Mouse (Mus musculus) CH12.LX (cell line): Measurements from ENCODE around the gene Dcakd. TPM values are rescaled to one million over a fixed set of nuclear protein-coding genes. Genes with fewer than 3 reads are reported as not detected.

ENCODE experiments used
- DNase-seq: peaks from one replicate; pipeline ENCODE4 v3.0.0-alpha.2; 2013; ENCODE audit errors: extremely low read depth
- H3K27ac ChIP-seq: 2 replicates; pipeline ENCODE4 v1.5.1; 2012; ENCODE audit warnings: low read depth, mild to moderate bottlenecking, control low read depth, moderate library complexity; ENCODE audit not compliant: insufficient read depth
- H3K27me3 ChIP-seq: replicated peaks from 2 replicates; pipeline ENCODE3; 2012; ENCODE audit warnings: inconsistent platforms
- H3K36me3 ChIP-seq, 2 experiments: replicated peaks in 1 of 2; 2 replicates each; pipeline versions ENCODE3 to v1.6.1; 2012; ENCODE audit warnings: inconsistent platforms in 1 of 2, low read length in 1 of 2, mild to moderate bottlenecking in 1 of 2, mixed read lengths in 1 of 2, moderate library complexity in 1 of 2; ENCODE audit not compliant: control insufficient read depth in 1 of 2, insufficient read depth in 1 of 2
- H3K4me1 ChIP-seq, 2 experiments: 2 replicates each; pipeline ENCODE4 v1.6.1; 2012; ENCODE audit warnings: inconsistent platforms in 1 of 2, moderate library complexity in 1 of 2; ENCODE audit not compliant: insufficient read depth in 2 of 2, control insufficient read depth in 1 of 2
- H3K4me2 ChIP-seq: 2 replicates; pipeline ENCODE4 v1.6.1; 2012; ENCODE audit warnings: low read depth, mild to moderate bottlenecking, control low read depth; ENCODE audit not compliant: poor library complexity, insufficient read depth, severe bottlenecking
- H3K4me3 ChIP-seq, 3 experiments: fragments of 150-350 bp in 1 of 3; sonication (generic) in 1 of 3; replicated peaks in 1 of 3; 2 replicates each; pipeline versions ENCODE3 to v1.5.1; 2011 to 2012; ENCODE audit warnings: low read depth in 2 of 3, low read length in 2 of 3, mild to moderate bottlenecking in 2 of 3, moderate library complexity in 2 of 3, control low read depth in 1 of 3, improper control_type of control experiment in 1 of 3, inconsistent platforms in 1 of 3, mixed read lengths in 1 of 3; ENCODE audit not compliant: poor library complexity in 1 of 3
- H3K79me2 ChIP-seq: replicated peaks from 2 replicates; pipeline ENCODE4 v1.6.1; 2012; ENCODE audit warnings: mild to moderate bottlenecking, moderate library complexity; ENCODE audit not compliant: control insufficient read depth, poor library complexity, insufficient read depth, severe bottlenecking; ENCODE audit errors: extremely low read depth
- H3K9ac ChIP-seq: 2 replicates; pipeline ENCODE4 v1.6.1; 2012; ENCODE audit warnings: low read depth, mild to moderate bottlenecking, control low read depth, moderate library complexity; ENCODE audit not compliant: insufficient read depth
- H3K9me3 ChIP-seq: replicated peaks from 2 replicates; pipeline ENCODE3; 2012; ENCODE audit warnings: low read length, inconsistent platforms, mixed read lengths
- BHLHE40 ChIP-seq: IDR thresholded peaks from 2 replicates; pipeline ENCODE4 v1.6.1; 2011; ENCODE audit warnings: mild to moderate bottlenecking, low read depth, low read length, improper control_type of control experiment
- CHD1 ChIP-seq: IDR thresholded peaks from 2 replicates; pipeline ENCODE4 v1.6.1; 2012; ENCODE audit warnings: low read depth, low read length, improper control_type of control experiment, inconsistent platforms
- CHD2 ChIP-seq: IDR thresholded peaks from 2 replicates; pipeline ENCODE4 v1.6.1; 2011; ENCODE audit warnings: low read length, improper control_type of control experiment
- CTCF ChIP-seq, 2 experiments: IDR thresholded peaks in 1 of 2; conservative IDR thresholded peaks in 1 of 2; 2 replicates each; pipeline ENCODE4 v1.5.1; 2011 to 2012; ENCODE audit warnings: low read depth in 2 of 2, low read length in 2 of 2, improper control_type of control experiment in 1 of 2, inconsistent platforms in 1 of 2, mild to moderate bottlenecking in 1 of 2, moderate library complexity in 1 of 2
- ELF1 ChIP-seq: IDR thresholded peaks from 2 replicates; pipeline ENCODE4 v1.6.1; 2014; ENCODE audit warnings: low read depth, mild to moderate bottlenecking, inconsistent platforms, low read length, improper control_type of control experiment
- ETS1 ChIP-seq: conservative IDR thresholded peaks from 2 replicates; pipeline ENCODE4 v1.6.1; 2012; ENCODE audit warnings: low read depth, mild to moderate bottlenecking, inconsistent platforms, low read length, improper control_type of control experiment, moderate library complexity
- GABPA ChIP-seq: IDR thresholded peaks from 2 replicates; pipeline ENCODE4 v1.6.1; 2012; ENCODE audit warnings: low read depth, low read length, improper control_type of control experiment, inconsistent platforms; ENCODE audit not compliant: insufficient replicate concordance
- IRF4 ChIP-seq: IDR thresholded peaks from 2 replicates; pipeline ENCODE4 v1.6.1; 2014; ENCODE audit warnings: low read depth, mild to moderate bottlenecking, inconsistent platforms, low read length, improper control_type of control experiment
- JUND ChIP-seq: conservative IDR thresholded peaks from 2 replicates; pipeline ENCODE4 v1.6.1; 2011; ENCODE audit warnings: low read depth, low read length, improper control_type of control experiment
- KAT2A ChIP-seq: IDR thresholded peaks from 2 replicates; pipeline ENCODE4 v1.6.1; 2012; ENCODE audit warnings: low read length, improper control_type of control experiment, inconsistent platforms; ENCODE audit not compliant: insufficient replicate concordance
- MAFK ChIP-seq: IDR thresholded peaks from 2 replicates; pipeline ENCODE4 v1.6.1; 2011; ENCODE audit warnings: low read length, improper control_type of control experiment; ENCODE audit not compliant: insufficient replicate concordance
- MAZ ChIP-seq: IDR thresholded peaks from 2 replicates; pipeline ENCODE4 v1.6.1; 2012; ENCODE audit warnings: low read depth, mild to moderate bottlenecking, inconsistent platforms, low read length, improper control_type of control experiment, moderate library complexity
- MEF2A ChIP-seq: IDR thresholded peaks from 2 replicates; pipeline ENCODE4 v1.6.1; 2014; ENCODE audit warnings: low read depth, mild to moderate bottlenecking, inconsistent platforms, low read length, improper control_type of control experiment, borderline replicate concordance
- MYC ChIP-seq: IDR thresholded peaks from 2 replicates; pipeline ENCODE4 v1.6.1; 2011; ENCODE audit warnings: low read depth, mild to moderate bottlenecking, improper control_type of control experiment, low read length
- NELFE ChIP-seq: IDR thresholded peaks from 2 replicates; pipeline ENCODE4 v1.6.1; 2011; ENCODE audit warnings: low read depth, low read length, improper control_type of control experiment
- PAX5 ChIP-seq: IDR thresholded peaks from 2 replicates; pipeline ENCODE4 v1.6.1; 2012; ENCODE audit warnings: low read length, inconsistent platforms, mixed read lengths
- POLR2AphosphoS2 ChIP-seq: IDR thresholded peaks from 2 replicates; pipeline ENCODE4 v1.6.1; 2011; ENCODE audit warnings: low read depth, low read length, improper control_type of control experiment
- RAD21 ChIP-seq: IDR thresholded peaks from 2 replicates; pipeline ENCODE4 v1.6.1; 2011; ENCODE audit warnings: low read depth, mild to moderate bottlenecking, low read length, improper control_type of control experiment, moderate library complexity
- SIN3A ChIP-seq: IDR thresholded peaks from 2 replicates; pipeline ENCODE4 v1.6.1; 2012; ENCODE audit warnings: low read length, improper control_type of control experiment, inconsistent platforms
- TCF12 ChIP-seq: IDR thresholded peaks from 2 replicates; pipeline ENCODE4 v1.6.1; 2014; ENCODE audit warnings: low read depth, mild to moderate bottlenecking, inconsistent platforms, low read length, improper control_type of control experiment
- USF2 ChIP-seq: conservative IDR thresholded peaks from 2 replicates; pipeline ENCODE4 v1.6.1; 2011; ENCODE audit warnings: low read depth, low read length, improper control_type of control experiment
- ZC3H11A ChIP-seq: IDR thresholded peaks from 2 replicates; pipeline ENCODE4 v1.6.1; 2012; ENCODE audit warnings: low read depth, mild to moderate bottlenecking, inconsistent platforms, low read length, improper control_type of control experiment
- ZKSCAN1 ChIP-seq: IDR thresholded peaks from 2 replicates; pipeline ENCODE4 v1.6.1; 2012; ENCODE audit warnings: low read depth, inconsistent platforms, low read length, improper control_type of control experiment, borderline replicate concordance
- ZMIZ1 ChIP-seq: IDR thresholded peaks from 2 replicates; pipeline ENCODE4 v1.6.1; 2012; ENCODE audit warnings: low read depth, mild to moderate bottlenecking, inconsistent platforms, low read length, improper control_type of control experiment
- ZNF384 ChIP-seq: IDR thresholded peaks from 2 replicates; pipeline ENCODE4 v1.6.1; 2012; ENCODE audit warnings: low read depth, low read length, improper control_type of control experiment, inconsistent platforms
- dilution Hi-C: fragments of 300-500 bp; cut with MboI; formaldehyde crosslinking; loops from 2 replicates; pipeline ENCODE4 v1.14.3; 2020; ENCODE audit warnings: low sequenced_read_pairs; ENCODE audit not compliant: extremely low pct_unique_long_range_greater_than_20kb, extremely low pct_ligation_motif_present
- in situ Hi-C: fragments of 300-500 bp; cut with MboI; formaldehyde crosslinking; loops from 3 replicates; pipeline ENCODE4 v1.14.3; 2019; ENCODE audit warnings: low sequenced_read_pairs, low pct_ligation_motif_present, low pct_unique_long_range_greater_than_20kb, mixed read lengths
- polyA plus RNA-seq: library from polyadenylated mRNA; unstranded; fragments of >175 nt; gene quantifications from 2 replicates; pipeline ENCODE4 v1.2.1, GENCODE M21; 2012; ENCODE audit warnings: low read depth; ENCODE audit not compliant: insufficient read length
- total RNA-seq, 2 experiments: library from RNA; depleted of rRNA; stranded (reverse); fragments of 300-350 nt in 1 of 2; fragments of >200 nt in 1 of 2; gene quantifications; 2 replicates each; pipeline ENCODE4 v1.2.3; 2012 to 2014

Gene Dcakd
- total and polyA plus RNA-seq, 3 experiments: 8.8 to 89.0 (median 24.0) TPM

DNA sequence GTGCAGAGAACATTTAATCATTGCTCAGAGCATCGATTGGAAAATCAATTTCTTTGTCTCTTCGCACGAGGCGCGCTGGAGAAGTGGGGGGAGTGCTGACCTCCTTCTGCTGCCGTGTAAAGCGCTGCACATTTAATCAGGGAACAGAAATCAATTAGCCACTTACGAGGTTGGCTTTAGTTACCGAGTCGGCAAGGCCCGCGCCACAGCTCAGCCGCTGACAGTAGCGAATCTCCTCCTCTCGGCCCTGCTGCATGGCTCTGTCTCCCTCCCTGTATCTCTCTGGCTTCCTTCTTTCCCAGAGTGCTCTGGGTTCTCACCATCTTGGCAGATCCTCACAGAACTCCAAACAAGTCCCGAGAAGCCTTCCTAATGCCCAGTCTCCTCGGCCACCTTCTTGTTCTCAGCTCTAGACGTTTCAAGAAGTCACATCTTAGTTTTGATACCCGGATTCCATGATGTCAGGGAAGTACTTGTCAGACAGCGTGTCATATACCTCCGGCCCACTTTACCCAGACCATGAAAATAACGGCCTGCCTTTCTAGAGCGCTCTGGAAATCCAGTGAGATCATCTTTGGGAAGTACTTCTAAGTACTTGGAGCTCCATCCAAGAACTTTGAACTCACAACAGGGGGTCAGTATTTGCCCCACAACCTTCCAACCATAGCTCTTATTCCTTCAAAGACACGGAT, 64.1 kb downstream of the Dcakd start:
- Histone ChIP-seq H3K36me3 (no peaks in the 10 kb centered on the region), H3K4me1 (no peaks in the 10 kb centered on the region), H3K79me2 (no peaks in the 10 kb centered on the region), H3K4me3 (no peak overlapping the region), H3K4me2 (no peak overlapping the region), H3K27me3 (peaks cover 82% of the 10 kb centered on the region), H3K27ac (no peak overlapping the region), H3K9ac (no peak overlapping the region), H3K9me3 (no peaks in the 10 kb centered on the region)
- in situ Hi-C loops: no loop called here
- TF ChIP-seq ZNF384: no peak
- no peak for TF ChIP-seq ZKSCAN1
- TF ChIP-seq ZC3H11A: no peak
- no peak for TF ChIP-seq POLR2AphosphoS2
- no peak for TF ChIP-seq MYC
- TF ChIP-seq USF2: no peak
- TF ChIP-seq CTCF (conservative IDR thresholded peaks at IDR 0.05 in 1 of 2, IDR thresholded peaks at IDR 0.05 in 1 of 2; ENCODE audit: low read depth in 2 of 2, low read length in 2 of 2): no peak
- TF ChIP-seq ETS1: no peak
- no peak for TF ChIP-seq MAFK
- no peak for TF ChIP-seq JUND
- no peak for TF ChIP-seq BHLHE40
- TF ChIP-seq RAD21: no peak
- TF ChIP-seq KAT2A: no peak
- TF ChIP-seq ELF1: no peak
- no peak for TF ChIP-seq MEF2A
- no peak for TF ChIP-seq ZMIZ1
- no peak for TF ChIP-seq CHD2
- no peak for TF ChIP-seq NELFE
- no peak for TF ChIP-seq GABPA
- DNase-seq: no peak
- dilution Hi-C loops: no loop called here

DNA sequence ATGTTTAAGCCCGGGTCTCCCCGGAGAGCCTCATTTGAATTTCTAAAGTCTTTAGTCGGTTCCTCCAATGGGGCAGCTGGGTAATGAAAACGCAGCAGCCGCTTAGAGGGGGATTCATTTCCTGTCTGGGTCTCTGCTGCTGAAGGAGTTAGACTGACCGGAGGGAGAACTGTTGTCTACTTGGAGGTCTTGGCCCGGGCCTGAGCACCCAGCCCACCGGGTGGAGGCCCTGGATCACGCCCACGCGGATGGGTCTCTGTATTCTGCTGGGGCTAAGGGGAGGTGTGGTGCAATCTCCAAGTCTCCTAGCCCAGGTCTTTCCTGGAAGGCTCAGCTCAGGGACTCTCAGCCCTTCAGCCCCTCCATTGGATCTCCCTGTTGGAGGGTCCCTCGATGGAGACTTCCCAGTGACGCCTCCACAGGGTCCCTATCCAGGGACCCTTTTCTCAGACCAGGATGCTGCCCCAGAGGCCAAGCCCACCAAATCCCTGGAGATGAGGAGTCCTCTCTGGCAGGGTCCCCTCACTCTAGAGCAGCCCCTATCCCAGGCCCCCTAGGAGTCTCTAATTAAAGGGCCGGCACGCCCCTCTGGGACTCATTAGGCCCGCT, 64.8 kb downstream of the Dcakd start:
- DNase-seq: no peak
- Histone ChIP-seq H3K4me3 (no peak overlapping the region), H3K9ac (no peak overlapping the region), H3K4me2 (no peak overlapping the region), H3K4me1 (no peaks in the 10 kb centered on the region), H3K79me2 (no peaks in the 10 kb centered on the region), H3K36me3 (no peaks in the 10 kb centered on the region), H3K27me3 (peaks cover 79% of the 10 kb centered on the region), H3K27ac (no peak overlapping the region), H3K9me3 (no peaks in the 10 kb centered on the region)
- in situ Hi-C loops (no loop called here), dilution Hi-C loops (no loop called here)
- no peak for TF ChIP-seq CHD2
- no peak for TF ChIP-seq BHLHE40
- no peak for TF ChIP-seq USF2
- no peak for TF ChIP-seq CHD1
- TF ChIP-seq ETS1: no peak
- no peak for TF ChIP-seq RAD21
- no peak for TF ChIP-seq SIN3A
- no peak for TF ChIP-seq JUND
- no peak for TF ChIP-seq MAZ
- TF ChIP-seq MYC: no peak
- no peak for TF ChIP-seq PAX5
- TF ChIP-seq TCF12: no peak
- no peak for TF ChIP-seq IRF4
